Mouse (Mus musculus) 3134 (cell line): Measurements from ENCODE around the gene Agt.

Source experiments
- DNase-seq: peaks from one replicate; pipeline ENCODE4 v3.0.0-alpha.2; 2011; ENCODE audit warnings: low spot score; ENCODE audit not compliant: insufficient read length; ENCODE audit errors: extremely low read depth

The Agt gene

DNA sequence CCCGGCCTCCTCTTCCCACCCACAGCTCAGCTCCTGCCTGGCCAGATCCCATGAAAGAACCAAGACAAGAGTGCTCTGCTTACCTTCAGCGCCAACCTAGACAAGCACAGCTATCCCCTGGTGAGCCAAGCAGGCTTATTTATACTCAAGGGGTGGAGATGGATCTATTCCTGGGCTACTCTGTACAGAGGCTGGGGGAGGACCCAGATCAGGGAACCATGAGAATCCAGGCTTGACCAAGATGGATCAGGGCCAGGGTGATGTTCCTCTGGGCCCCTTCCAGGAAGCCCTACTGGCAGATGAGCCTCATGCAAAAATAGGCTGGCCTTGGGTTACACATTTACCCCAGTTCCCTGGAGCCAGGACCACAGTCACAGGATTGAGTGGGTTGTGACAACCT, at the start of gene Agt:
Gene Agt (minus strand): TSS at position 114 of the 400 bp plus-strand sequence.
- no peak for DNase-seq

DNA sequence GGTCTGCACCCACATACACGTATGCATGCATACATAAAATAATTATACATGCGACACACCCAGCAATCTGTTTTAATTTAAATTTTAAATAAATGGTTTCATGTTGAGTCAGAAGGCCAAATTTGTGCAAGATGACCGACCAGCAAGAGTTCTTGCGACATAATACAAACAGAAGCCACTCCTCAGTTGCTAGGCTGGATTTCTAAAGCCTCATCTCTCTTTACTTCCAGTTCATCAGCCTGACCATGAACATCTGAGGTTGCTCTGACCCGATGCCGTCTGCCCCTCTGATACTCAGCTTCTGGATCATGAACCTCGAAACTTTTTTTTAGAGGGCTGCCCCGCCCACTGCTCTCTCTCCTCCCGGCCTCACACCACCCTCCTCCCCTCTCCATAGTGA, 48.7 kb upstream of the Agt start:
- DNase-seq, result peak; percentile 61

DNA sequence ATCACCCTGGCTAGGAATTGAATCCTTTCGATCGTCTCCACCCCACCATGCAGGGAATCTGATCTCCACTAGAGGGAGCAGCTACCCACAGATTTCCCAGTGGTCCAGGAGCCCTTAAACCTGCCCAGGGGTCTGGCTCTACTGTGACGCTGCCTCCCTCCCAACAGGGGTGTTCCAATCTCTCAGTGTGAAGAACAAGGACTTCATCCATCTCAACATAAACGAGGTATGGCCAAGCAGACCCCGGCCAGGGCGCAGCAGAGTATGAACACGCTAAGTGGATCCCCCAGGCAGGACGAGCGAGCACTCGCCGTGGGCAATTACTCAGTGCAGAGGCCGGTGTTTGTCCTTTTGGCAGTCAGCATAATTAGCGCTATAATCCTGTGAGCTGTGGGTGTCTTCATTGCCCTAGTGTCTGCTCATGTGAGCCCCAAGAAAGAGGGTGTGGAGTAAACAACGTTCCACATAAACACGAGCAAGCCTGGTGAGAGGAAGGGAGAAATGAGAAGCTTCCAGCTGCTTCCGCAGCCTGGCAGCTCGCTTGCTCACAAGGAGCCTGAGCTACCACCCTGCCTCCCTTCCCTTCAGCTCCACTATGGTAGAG, 47.9 kb upstream of the Agt start:
- DNase-seq, result peak; percentile 56

DNA sequence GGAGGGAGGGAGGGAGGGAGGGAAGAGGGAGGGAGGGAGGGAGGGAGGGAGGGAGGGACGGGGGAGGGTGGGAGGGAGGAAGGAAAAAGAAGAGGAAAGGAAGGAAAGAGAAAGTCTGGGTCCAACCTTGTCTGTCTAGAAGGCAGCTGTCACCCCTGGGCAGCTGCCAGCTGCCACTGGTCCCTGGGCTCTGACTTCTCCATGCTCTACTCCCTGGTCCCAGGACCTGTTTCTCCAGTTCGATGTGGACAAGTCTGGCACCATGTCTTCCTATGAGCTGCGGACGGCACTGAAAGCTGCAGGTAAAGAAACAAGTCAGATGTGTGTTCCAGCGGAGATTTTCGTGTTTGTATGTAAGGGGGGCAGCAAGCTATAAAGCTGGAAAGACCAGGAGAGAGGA, 44.8 kb upstream of the Agt start:
- DNase-seq, result no peak

DNA sequence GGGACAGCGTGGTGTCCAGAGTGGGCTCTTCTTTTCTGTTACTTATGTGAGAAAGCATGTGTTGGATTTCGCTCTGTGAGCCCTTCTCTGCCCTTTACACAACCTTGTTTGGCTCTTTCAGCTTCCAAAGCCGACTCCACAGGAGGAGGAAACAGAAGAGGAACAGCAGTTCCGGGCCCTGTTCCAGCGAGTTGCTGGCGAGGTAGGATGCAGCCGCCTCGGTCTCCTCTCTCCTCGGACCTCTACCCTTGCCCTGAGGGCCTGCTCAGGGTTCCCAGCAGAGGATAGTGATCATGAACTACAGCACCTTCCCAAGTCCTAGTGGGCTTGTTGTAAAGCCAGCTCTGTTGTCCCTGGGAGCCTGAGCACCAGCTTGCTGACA, 39.5 kb upstream of the Agt start:
- no peak for DNase-seq

DNA sequence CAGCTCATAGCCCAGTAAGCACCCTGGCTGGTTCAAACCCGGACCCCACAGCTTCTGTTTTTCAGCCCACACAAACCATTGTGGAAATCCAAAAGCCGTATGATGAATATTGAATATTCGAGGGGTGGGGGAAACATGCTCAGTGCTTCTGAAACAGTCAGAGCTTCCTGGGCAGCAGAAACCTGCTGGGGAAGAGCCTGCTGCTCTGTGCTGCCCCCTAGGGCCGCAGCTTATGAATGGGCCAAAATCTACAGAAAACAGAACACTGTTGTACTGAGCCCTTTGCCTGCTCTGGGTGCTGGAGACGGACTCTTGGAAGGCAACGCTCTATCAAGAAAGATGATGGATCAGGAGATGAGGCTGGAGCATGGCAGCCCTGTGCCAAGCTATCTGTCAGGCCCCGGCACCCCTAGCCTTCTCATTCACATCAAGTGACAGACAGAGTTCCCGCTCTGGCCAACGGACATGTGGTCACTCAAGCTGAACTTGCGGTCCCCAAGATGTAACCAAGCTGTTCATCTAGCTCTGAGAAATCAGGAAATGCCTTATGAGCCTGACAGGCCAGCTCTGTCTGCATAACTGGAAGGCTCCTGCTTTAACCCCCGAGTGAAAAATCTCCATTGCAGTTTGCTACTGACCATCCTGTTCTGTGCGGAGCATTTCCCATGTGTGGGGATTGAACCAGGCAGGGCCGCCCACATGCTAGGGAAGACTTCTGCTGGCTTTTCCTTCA, 38.9 kb upstream of the Agt start:
- no peak for DNase-seq

DNA sequence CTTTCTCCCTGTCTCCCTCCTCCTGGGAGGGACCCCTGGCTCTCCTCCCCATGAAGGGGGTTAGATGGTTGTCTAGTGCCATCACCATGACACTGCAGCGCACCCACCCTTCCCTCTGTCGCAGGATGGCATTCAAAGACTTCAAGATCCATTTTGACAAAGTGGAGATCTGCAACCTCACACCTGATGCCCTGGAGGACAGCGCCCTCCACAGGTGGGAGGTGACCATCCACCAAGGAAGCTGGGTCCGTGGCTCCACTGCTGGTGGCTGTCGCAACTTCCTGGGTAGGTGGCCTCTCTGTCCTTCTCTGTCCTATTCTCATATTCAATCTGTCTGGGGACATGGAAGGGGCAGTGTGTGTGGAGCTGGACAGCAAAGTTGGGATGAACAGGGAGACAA, 34.6 kb upstream of the Agt start:
- no peak for DNase-seq

DNA sequence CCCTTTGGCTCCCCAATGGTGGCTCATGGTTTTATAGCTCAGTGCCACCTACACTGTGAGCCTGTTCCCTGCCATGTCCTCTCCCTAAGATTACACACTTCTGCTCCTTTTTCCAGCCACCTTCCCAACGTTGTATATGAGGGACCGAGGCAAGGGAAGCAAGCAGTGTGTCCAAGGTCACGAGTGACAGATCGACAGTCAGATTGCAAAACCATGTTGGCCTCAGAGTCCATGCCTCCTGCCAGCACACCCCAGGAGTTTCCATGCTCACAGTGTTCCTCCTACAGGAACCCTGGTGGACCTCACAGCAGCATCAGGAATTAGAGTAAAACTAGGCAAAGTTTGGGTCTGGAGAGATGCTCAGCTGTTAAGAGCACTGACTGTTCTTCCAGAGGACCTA, 19.9 kb upstream of the Agt start:
- no peak for DNase-seq

DNA sequence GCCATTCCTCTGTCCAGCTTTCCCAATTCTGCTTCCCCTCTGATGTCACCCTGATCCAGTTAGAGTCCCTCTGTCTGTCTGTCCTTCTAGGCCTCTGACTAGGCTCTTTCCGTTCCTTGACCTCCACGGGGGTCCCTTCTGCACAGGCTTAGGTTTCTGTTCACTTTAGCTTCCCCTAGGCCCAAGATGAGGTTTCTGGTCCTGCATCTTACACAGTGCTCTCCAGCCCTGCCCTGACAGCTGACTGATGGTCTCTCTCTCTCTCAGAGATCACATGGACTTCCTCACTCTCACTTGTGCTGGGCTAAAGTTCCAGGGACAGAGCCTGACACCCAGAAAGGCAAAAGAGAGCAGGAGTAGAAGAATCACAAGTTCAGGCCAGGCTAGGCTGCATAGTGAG, 17.1 kb upstream of the Agt start:
- DNase-seq, result no peak

DNA sequence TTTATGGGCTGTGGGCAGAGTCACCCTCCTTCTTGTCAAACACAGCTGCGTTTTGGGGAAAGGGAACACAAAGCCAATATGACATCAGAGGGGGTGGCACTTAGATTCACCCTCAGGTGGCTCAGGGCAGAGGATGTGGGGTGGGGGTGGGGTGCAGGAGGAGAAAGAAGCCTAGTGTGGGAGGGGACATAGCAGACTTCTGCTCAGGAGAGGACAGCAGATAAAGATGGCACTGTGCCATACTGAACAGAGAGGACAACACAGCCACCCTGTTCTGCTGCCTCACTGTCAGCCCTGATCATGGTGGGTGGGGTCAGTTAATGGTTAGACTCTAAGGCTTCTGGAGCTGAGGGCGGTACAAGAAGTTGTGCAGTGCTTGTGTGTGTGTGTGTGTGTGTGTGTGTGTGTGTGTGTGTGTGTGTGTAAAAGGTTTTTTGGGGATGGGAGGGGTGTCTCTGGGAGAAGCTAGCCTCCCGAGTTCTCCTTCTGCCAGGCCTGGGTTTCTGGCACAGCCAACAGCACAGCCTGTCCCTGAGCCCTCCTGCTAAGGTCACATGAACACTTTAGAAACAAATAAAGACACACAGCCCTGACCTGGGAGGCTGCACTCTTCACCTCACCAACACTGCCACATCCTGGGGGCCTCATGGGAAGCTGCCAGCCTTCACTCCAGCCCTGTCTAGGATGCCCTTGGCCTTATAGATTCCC, 16.4 kb upstream of the Agt start:
- DNase-seq, result no peak

DNA sequence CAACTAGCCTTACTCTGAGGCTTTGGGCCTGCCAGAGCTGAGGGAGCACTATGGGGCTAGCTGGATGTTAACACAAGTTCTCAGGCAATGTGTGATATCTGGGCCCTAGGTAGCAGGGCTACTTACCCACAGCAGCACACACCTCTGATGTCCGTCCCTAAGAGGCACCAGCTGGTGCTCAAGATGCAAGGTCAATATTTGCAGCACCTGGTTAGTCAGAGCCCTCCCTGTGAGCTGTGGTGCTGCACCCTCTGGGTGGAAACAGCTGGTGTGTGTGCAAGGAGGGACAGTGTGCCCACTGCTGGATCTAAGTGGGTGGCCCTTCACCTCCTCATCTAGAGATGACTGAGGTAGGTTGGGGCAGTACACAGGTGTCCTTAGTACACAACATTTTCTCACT, 7.2 kb upstream of the Agt start:
- DNase-seq, result no peak

DNA sequence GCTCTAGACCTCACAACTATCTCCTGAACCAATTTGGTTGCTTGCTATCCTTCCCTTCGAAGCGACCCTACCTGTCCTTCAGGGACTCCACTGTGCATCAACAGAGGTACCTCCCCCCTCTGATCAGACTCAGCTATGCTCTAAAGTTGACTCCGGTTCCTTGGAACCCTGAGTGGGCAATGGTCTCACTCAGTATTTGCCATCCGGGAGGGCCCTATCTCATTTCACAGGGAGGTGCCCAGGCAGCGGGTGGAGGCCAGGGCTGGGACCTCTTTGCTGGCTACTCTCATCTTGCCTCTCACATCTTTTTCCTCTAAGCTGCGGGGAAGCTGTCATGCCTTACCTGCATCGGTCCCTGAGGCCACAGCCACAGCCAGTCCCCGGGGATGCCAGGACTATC, 6.3 kb upstream of the Agt start, which contains the start of gene Capn9:
Gene Capn9 (plus strand): TSS at position 301 of the 400 bp plus-strand sequence.
- DNase-seq, result no peak

DNA sequence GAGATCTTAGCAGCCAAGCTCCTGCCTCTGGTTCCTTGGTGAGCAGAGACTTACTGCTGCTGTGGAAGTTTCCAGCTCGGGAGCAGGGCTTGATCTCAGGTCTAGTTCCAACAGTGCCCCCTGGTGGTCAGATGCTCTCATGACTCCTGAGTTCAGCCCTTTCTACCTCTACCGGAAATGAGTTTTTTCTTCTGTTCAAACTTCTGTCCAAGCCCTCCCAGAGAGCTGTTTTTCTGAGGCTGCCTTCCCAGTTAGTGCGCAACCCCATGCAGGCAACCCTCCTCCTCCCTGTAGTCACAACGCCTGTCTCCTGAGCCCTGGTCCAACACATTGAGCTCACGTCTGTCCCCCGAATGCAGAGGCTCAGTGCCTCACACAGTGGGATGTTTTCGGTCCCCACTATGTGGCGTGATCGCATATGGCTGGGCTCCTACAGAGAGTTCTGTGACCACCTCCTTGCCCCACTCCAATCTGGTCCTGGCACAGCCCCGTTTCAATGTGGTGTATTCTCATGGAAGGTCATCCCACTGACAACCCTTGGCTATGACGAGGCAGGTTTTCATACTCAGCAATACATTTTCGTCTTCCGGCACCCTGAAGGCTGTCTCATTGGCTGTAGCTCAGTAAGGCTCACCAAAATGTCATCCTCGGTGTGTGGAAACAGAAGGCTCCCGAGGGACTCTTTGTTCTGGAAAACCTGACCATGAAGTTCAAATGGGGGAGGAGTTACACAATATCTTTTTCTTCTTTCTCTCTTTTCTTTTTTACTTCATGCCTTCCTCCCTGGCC, 4.2 kb upstream of the Agt start:
- peak; percentile 62 for DNase-seq

DNA sequence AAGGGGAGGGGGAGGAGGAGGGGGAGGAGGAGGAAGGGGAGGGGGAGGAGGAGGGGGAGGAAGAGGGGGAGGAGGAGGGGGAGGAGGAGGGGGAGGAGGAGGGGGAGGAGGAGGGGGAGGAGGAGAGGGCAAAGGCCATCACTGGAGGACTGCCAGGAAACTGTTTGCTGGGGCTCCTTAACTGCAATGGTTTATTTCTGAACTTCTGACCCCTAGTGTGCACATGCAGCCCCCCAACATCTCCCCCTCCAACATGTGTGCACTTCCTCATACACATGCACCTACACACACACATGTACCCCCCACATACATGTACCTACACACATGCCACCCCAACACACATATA, 2.9 kb upstream of the Agt start:
- DNase-seq, result no peak

DNA sequence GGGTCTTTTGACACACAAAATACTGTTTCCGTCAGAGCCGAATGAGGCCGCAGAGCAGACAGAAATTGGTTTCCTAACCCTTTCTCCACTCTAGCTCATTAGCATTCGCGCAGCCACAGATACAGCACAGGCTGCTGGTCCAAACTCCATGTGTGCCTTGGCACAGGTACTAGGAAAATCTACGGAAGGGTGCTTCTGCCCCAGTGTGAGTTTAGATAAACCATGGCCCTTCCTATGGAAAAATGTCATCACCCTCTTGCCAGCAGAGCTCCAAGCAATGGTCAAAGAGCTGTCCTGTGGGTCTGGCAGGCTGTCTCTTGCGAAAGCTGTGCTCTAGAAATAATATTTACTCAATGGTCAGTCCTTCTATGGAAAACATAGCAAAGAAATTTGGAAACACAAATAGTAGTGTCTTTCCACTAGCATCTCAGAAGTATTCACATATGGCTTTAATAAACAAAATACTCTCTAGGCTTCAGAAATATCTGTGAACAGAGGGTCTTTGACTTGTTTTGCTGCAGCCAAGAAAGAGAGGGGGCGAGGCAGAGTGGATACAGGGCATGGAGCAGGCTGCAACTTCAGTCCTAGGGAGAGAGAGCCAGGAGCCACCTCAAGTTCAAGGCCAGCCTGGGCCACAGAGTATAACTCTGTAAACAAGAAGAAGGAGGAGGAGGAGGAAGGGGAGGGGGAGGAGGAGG, 2.4 kb upstream of the Agt start:
- DNase-seq, result no peak

DNA sequence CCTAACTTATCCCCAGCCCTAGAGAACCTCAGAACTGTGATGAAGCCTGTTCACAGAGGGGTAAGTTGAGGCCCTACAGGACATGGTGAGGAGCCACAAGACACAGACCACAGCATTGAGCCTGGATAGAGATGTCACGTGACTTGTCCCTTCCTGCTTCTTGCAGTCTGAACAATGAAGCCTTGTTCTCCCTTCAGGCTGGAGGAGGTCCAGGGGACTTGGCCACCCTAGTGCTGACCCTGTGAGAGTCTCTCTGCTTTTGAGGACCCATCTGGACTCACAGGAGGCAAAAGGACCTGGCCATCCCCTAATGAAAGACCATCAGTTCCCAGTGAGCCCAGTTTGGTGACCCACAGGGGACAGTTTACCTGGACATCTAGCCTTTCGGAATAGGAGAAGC, 406 bp downstream of the Agt start:
- DNase-seq, result no peak

DNA sequence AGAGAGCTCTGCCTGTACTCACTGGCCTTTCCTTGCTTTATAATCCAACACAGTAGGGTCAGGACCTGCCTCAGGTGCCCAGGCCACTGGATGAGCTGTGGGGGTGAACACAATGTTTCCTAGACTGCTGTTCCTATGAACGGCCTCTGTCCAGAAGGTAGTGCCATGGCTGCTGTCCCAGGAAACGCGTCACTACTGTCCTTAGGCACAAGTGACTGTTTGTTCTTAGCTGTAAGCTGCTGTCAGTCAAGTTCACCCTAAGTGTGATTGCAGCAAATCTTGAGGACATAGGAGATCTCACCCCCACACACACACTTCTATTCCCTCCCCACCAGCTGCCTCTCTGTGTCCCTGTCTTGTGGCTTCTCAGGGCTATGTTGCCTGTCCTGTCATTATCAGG, 1.9 kb downstream of the Agt start:
- no peak for DNase-seq

DNA sequence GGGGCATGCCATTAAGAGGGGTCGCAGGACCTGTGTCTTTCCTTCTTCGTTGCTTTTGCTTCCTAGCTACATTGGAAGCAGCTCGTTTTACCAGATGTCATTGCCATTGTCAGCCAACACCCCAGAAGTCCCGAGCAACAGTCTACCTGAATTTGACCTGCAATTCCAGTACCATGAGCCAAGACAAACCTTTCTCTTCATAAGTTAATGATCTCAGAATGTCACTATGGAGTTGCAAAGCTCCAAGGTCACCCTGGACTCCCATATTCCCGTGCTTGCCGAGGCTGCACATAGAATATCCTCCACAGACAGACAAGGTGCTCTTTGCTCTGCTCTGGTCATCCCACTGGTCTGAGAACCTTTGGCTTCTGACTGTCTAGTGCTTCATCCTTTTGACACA, 2.4 kb downstream of the Agt start:
- no peak for DNase-seq

DNA sequence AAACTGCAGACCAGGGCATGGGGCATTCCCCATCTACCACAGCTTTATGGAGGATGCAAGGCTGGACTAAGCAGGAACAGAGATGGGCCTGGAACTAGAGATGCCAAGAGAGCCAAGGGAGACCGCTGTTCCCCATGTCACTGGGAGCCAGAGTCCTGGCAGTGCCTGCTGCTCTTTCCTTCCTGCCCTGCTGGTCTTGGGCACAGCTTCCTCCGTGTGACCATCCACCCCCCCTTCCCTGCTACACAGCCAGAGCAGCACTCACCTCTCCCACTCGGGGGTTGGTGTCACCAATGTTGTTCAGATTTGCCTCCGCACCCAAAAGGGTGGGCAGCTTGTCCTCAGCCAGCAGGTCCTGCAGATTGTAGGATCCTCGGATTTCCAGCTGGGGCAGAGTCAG, 12.0 kb downstream of the Agt start:
- no peak for DNase-seq

DNA sequence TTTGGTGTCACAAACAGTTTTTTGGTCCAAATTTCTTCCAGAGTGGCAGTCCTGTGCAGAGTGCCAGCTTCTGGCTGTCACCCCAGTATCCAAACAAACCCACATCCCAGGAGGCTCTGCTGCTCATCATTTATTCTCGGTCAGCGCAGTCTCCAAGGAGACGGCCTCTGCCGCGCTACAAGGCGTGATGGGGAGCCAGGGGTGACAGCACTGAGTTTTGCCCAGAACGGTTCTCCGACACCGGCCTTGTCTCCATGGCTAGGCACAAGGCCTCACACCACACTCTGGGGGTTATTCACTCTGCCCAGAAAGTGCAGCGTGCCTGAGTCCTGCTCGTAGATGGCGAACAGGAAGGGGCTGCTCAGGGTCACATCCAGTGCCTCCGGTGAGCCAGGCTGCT, 12.8 kb downstream of the Agt start:
- DNase-seq, result no peak

DNA sequence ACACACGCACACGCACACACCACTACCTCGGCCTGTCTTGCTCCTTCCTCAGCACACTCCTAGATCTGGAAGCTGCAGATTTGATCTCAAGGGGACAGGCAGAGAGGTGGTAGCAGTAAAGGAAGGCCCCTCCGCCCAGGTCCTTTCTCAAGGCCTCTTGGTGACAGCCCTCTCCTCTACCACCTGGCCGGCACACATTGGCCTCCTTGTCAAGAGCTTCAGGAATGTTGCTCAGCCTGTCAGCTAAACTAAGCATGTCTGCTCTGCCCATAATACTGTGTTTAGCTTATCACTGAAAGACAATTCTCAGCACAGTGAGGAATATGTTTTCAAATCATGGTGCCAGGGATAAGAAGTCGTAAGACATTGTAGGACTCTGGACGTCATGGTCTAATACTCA, 13.3 kb downstream of the Agt start:
- no peak for DNase-seq
